Mouse (Mus musculus) telencephalon, adult 2 months (tissue): Measurements from ENCODE around the gene Fbxo42.
"Not testable (repeated sequence)": the region's sequence is repeated elsewhere in the genome, so short reads cannot be mapped to it uniquely, and the experiment has no call there.

Experiments
- DNase-seq: peaks from one replicate; pipeline ENCODE4 v3.0.0-alpha.2; 2011; ENCODE audit warnings: low read depth, low spot score

Fbxo42 gene

GRCm38 (mm10) chr4:141136126-141136525 lies 11.6 kb upstream of the Fbxo42 start:
- DNase-seq, result no peak

GRCm38 (mm10) chr4:141137740-141138139 lies 10.0 kb upstream of the Fbxo42 start:
- not testable (repeated sequence) for DNase-seq

GRCm38 (mm10) chr4:141138425-141139115 lies 9.1 kb upstream of the Fbxo42 start:
- no peak for DNase-seq

GRCm38 (mm10) chr4:141139116-141139970 lies 8.4 kb upstream of the Fbxo42 start, which contains the start of gene Szrd1:
TSS of gene Szrd1 (minus strand) at chr4:141139775.
- peak; percentile 96 for DNase-seq

GRCm38 (mm10) chr4:141140354-141140753 lies 7.4 kb upstream of the Fbxo42 start:
- DNase-seq, result not testable (repeated sequence)

GRCm38 (mm10) chr4:141140967-141141366 lies 6.7 kb upstream of the Fbxo42 start:
- DNase-seq, result no peak

- no peak for DNase-seq
Observed at GRCm38 (mm10) chr4:141142285-141142811, 5.4 kb upstream of the Fbxo42 start.

GRCm38 (mm10) chr4:141145124-141145523 lies 2.6 kb upstream of the Fbxo42 start:
- DNase-seq, result not testable (repeated sequence)

GRCm38 (mm10) chr4:141146491-141147033 lies 1.2 kb upstream of the Fbxo42 start:
- no peak for DNase-seq

- no peak for DNase-seq
Observed at GRCm38 (mm10) chr4:141148009-141148801, 492 bp downstream of the Fbxo42 start.

GRCm38 (mm10) chr4:141149116-141149515 lies 1.4 kb downstream of the Fbxo42 start:
- no peak for DNase-seq

- no peak for DNase-seq
Observed at GRCm38 (mm10) chr4:141157485-141157884, 9.8 kb downstream of the Fbxo42 start.

GRCm38 (mm10) chr4:141158609-141159008 lies 10.9 kb downstream of the Fbxo42 start:
- DNase-seq, result no peak

- no peak for DNase-seq
Observed at GRCm38 (mm10) chr4:141159093-141159492, 11.4 kb downstream of the Fbxo42 start.

- no peak for DNase-seq
Observed at GRCm38 (mm10) chr4:141159666-141160065, 12.0 kb downstream of the Fbxo42 start.

GRCm38 (mm10) chr4:141160193-141160592 lies 12.5 kb downstream of the Fbxo42 start:
- DNase-seq, result no peak

GRCm38 (mm10) chr4:141161699-141162208 lies 14.0 kb downstream of the Fbxo42 start:
- DNase-seq, result no peak

GRCm38 (mm10) chr4:141163729-141164128 lies 16.0 kb downstream of the Fbxo42 start:
- no peak for DNase-seq

GRCm38 (mm10) chr4:141165744-141166292 lies 18.1 kb downstream of the Fbxo42 start:
- no peak for DNase-seq

GRCm38 (mm10) chr4:141167156-141167555 lies 19.4 kb downstream of the Fbxo42 start:
- no peak for DNase-seq

GRCm38 (mm10) chr4:141172121-141172520 lies 24.4 kb downstream of the Fbxo42 start:
- no peak for DNase-seq
